Mouse (Mus musculus): ENCODE data around the gene Aip.
"Not testable (repeated sequence)": the region's sequence is repeated elsewhere in the genome, so short reads cannot be mapped to it uniquely, and the experiment has no call there.

Aip gene

GRCm38 (mm10) chr19:4092750-4093149 lies 32.9 kb downstream of the Aip start:
- DNase-seq (ENCODE audit: low spot score in 2 of 2) = no peak

GRCm38 (mm10) chr19:4091383-4091782 lies 34.3 kb downstream of the Aip start:
- no peak for DNase-seq (ENCODE audit: low spot score in 2 of 2)

- no peak for DNase-seq (ENCODE audit: low spot score in 2 of 2)
Measured at GRCm38 (mm10) chr19:4090446-4090845, 35.2 kb downstream of the Aip start.

- no peak for DNase-seq (ENCODE audit: low spot score in 2 of 2)
Measured at GRCm38 (mm10) chr19:4089128-4089527, 36.5 kb downstream of the Aip start.

GRCm38 (mm10) chr19:4088146-4088545 lies 37.5 kb downstream of the Aip start:
- DNase-seq (ENCODE audit: low spot score in 2 of 2) = peak in 1 of 2 experiments; percentile 14

- peak in 1 of 2 experiments; percentile 12 for DNase-seq (ENCODE audit: low spot score in 2 of 2)
Measured at GRCm38 (mm10) chr19:4087090-4087489, 38.6 kb downstream of the Aip start.

- DNase-seq (ENCODE audit: low spot score in 2 of 2) = peak in 1 of 2 experiments; percentile 17
Measured at GRCm38 (mm10) chr19:4086156-4086555, 39.5 kb downstream of the Aip start.

- DNase-seq (ENCODE audit: low spot score in 2 of 2) = peak in 1 of 2 experiments; percentile 6
Measured at GRCm38 (mm10) chr19:4084984-4085383, 40.7 kb downstream of the Aip start.

GRCm38 (mm10) chr19:4083826-4084225 lies 41.8 kb downstream of the Aip start:
- DNase-seq (ENCODE audit: low spot score in 2 of 2) = peak in 1 of 2 experiments; percentile 14

- DNase-seq (ENCODE audit: low spot score in 2 of 2) = peak in 1 of 2 experiments; percentile 17
Measured at GRCm38 (mm10) chr19:4083316-4083715, 42.3 kb downstream of the Aip start.

GRCm38 (mm10) chr19:4082219-4082965 lies 43.3 kb downstream of the Aip start:
- peak in 1 of 2 experiments; percentile 14 for DNase-seq (ENCODE audit: low spot score in 2 of 2)

- DNase-seq (ENCODE audit: low spot score in 2 of 2) = peak in 1 of 2 experiments; percentile 8
Measured at GRCm38 (mm10) chr19:4081394-4081793, 44.3 kb downstream of the Aip start, which contains the start of gene Cabp2. Cabp2 (plus strand) TSS chr19:4081578.

- DNase-seq (ENCODE audit: low spot score in 2 of 2) = no peak
Measured at GRCm38 (mm10) chr19:4080511-4081009, 45.1 kb downstream of the Aip start.

- no peak for DNase-seq (ENCODE audit: low spot score in 2 of 2)
Measured at GRCm38 (mm10) chr19:4079594-4079993, 46.1 kb downstream of the Aip start.

GRCm38 (mm10) chr19:4075531-4075930 lies 50.1 kb downstream of the Aip start:
- DNase-seq (ENCODE audit: low spot score in 2 of 2) = no peak

- no peak for DNase-seq (ENCODE audit: low spot score in 2 of 2)
Measured at GRCm38 (mm10) chr19:4072706-4073424, 52.8 kb downstream of the Aip start.

GRCm38 (mm10) chr19:4071406-4071805 lies 54.3 kb downstream of the Aip start:
- DNase-seq (ENCODE audit: low spot score in 2 of 2) = no peak

- no peak for DNase-seq (ENCODE audit: low spot score in 2 of 2)
Measured at GRCm38 (mm10) chr19:4070756-4071155, 54.9 kb downstream of the Aip start.

GRCm38 (mm10) chr19:4070311-4070710 lies 55.3 kb downstream of the Aip start:
- DNase-seq (ENCODE audit: low spot score in 2 of 2) = no peak

- no peak for DNase-seq (ENCODE audit: low spot score in 2 of 2)
Measured at GRCm38 (mm10) chr19:4068717-4069410, 56.8 kb downstream of the Aip start.

- not testable (repeated sequence) for DNase-seq (ENCODE audit: low spot score in 2 of 2)
Measured at GRCm38 (mm10) chr19:4068242-4068641, 57.4 kb downstream of the Aip start.

- no peak for DNase-seq (ENCODE audit: low spot score in 2 of 2)
Measured at GRCm38 (mm10) chr19:4066877-4067276, 58.8 kb downstream of the Aip start.

Measured in cerebellum, postnatal 4 days (tissue).